Comparison of ENCODE assay signal across 8 mouse cellular contexts in the genomic region with DNA sequence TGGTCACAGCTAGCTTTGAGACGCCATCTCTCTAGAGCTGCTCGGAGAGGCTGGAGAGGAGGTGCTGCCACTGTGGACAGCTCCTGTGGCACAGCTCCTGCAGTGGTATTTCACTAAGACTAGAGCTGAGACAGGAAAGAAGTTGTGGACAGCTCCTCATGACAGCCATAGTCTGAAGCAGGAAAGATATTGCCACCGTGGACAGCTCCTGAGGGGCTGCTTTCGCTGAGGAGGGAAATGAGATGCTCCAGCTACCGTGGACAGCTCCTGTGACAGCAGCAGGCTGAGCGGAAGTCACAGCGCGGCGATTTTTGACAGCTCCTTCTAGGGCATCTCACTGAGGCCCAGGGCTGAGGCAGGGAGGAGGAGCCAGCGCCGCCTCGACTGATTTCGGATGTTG. TPM values are rescaled to one million over a fixed set of nuclear protein-coding genes. Genes with fewer than 3 reads are reported as not detected.
DNase-seq lines count a peak whose midpoint lies in the region; ATAC-seq and TF ChIP-seq lines count a peak whose summit lies in the region.

No protein-coding gene starts in this region.

- DNase-seq in cerebellum, postnatal 10 days: peak; percentile 43 to 57
- DNase-seq in cerebellum, adult 18-20 months: no peak
- DNase-seq in brain, adult 2 months (ENCODE audit: low read depth, low spot score): peak; percentile 45
- DNase-seq in gastrocnemius, postnatal 14 days: peak; percentile 82
- DNase-seq in liver: peak; percentile 77
- DNase-seq in midbrain, postnatal 0 days (ENCODE audit: low spot score): peak; percentile 80

- H3K36me3 ChIP-seq in hindbrain, embryonic 16.5 days (ENCODE audit: control insufficient read depth, insufficient read depth, low read length): no peaks in the 10 kb centered on the region
- no peaks in the 10 kb centered on the region for H3K36me3 ChIP-seq in midbrain, postnatal 0 days (ENCODE audit: insufficient read depth, low read length)
- no peaks in the 10 kb centered on the region for H3K36me3 ChIP-seq in stomach, embryonic 14.5 days (ENCODE audit: control insufficient read depth, insufficient read depth, low read length)

- no peaks in the 10 kb centered on the region for H3K9me3 ChIP-seq in hindbrain, embryonic 16.5 days (ENCODE audit: control insufficient read depth, low read length)
- H3K9me3 ChIP-seq in midbrain, postnatal 0 days (ENCODE audit: low read length): no peaks in the 10 kb centered on the region
- H3K9me3 ChIP-seq in stomach, embryonic 14.5 days (ENCODE audit: control insufficient read depth, low read depth, low read length): no peaks in the 10 kb centered on the region

- H3K4me1 ChIP-seq in hindbrain, embryonic 16.5 days (ENCODE audit: control insufficient read depth, insufficient read depth, low read depth, low read length): peaks cover 4% of the 10 kb centered on the region
- H3K4me1 ChIP-seq in midbrain, postnatal 0 days (ENCODE audit: insufficient read depth, low read length): no peaks in the 10 kb centered on the region
- H3K4me1 ChIP-seq in stomach, embryonic 14.5 days (ENCODE audit: control insufficient read depth, insufficient read depth, low read length): no peaks in the 10 kb centered on the region

- TF ChIP-seq CTCF in midbrain, postnatal 0 days (IDR thresholded peaks at IDR 0.05): no peak

- peak overlapping the region; percentile 49 for H3K4me2 ChIP-seq in hindbrain, embryonic 16.5 days (ENCODE audit: low read length)
- H3K4me2 ChIP-seq in midbrain, postnatal 0 days (ENCODE audit: low read depth, low read length, poor library complexity, severe bottlenecking): peak overlapping the region; percentile 44
- peak overlapping the region; percentile 27; the same call in 1 of the 2 replicates for H3K4me2 ChIP-seq in stomach, embryonic 14.5 days (replicated peaks; ENCODE audit: low read depth, low read length)

- intact Hi-C loops in gastrocnemius, postnatal 14 days (cut with DNase I; ENCODE audit: low total_unique reads): no loop called here

- peak overlapping the region; percentile 28 for H3K4me3 ChIP-seq in hindbrain, embryonic 16.5 days (ENCODE audit: low read length)
- H3K4me3 ChIP-seq in midbrain, postnatal 0 days (ENCODE audit: low read depth, low read length): peak overlapping the region; percentile 23
- H3K4me3 ChIP-seq in stomach, embryonic 14.5 days (ENCODE audit: low read depth, low read length): no peak overlapping the region

- peak overlapping the region; percentile 33; the same call in 1 of the 2 replicates for H3K9ac ChIP-seq in hindbrain, embryonic 16.5 days (ENCODE audit: low read depth, low read length)
- no peak overlapping the region for H3K9ac ChIP-seq in midbrain, postnatal 0 days (replicated peaks; ENCODE audit: low read length, poor library complexity, severe bottlenecking)
- H3K9ac ChIP-seq in stomach, embryonic 14.5 days (replicated peaks; ENCODE audit: low read depth, low read length): no peak overlapping the region

- no peaks in the 10 kb centered on the region for H3K27me3 ChIP-seq in hindbrain, embryonic 16.5 days (replicated peaks; ENCODE audit: control insufficient read depth, insufficient read depth, low read length)
- H3K27me3 ChIP-seq in midbrain, postnatal 0 days (ENCODE audit: insufficient read depth, low read length): peaks cover 7% of the 10 kb centered on the region; the same call in 1 of the 2 replicates
- H3K27me3 ChIP-seq in stomach, embryonic 14.5 days (ENCODE audit: control insufficient read depth, insufficient read depth, low read length): no peaks in the 10 kb centered on the region

- peak; percentile 89 for ATAC-seq in hindbrain, embryonic 16.5 days
- peak; percentile 47; the same call in 1 of the 2 replicates for ATAC-seq in midbrain, postnatal 0 days (ENCODE audit: low FRiP score)
- ATAC-seq in stomach, embryonic 14.5 days (ENCODE audit: insufficient number of reproducible peaks, insufficient read depth, low FRiP score, low read depth): peak; percentile 91

- no peak overlapping the region for H3K27ac ChIP-seq in hindbrain, embryonic 16.5 days (ENCODE audit: low read depth, low read length)
- H3K27ac ChIP-seq in midbrain, postnatal 0 days (ENCODE audit: low read depth, low read length): no peak overlapping the region
- no peak overlapping the region for H3K27ac ChIP-seq in stomach, embryonic 14.5 days (ENCODE audit: low read length)

- WGBS in hindbrain, embryonic 16.5 days: 6% methylated on average over 13 of the region's 13 CpGs
- WGBS in midbrain, postnatal 0 days: 7% methylated on average over 13 of the region's 13 CpGs
- 4% methylated on average over 13 of the region's 13 CpGs for WGBS in stomach, embryonic 14.5 days

RNA-seq across cellular contexts. Expression of a gene that starts 15.4 kb away (rescaled TPM):
- 10 to 100 TPM in 1 of 2 experiments, 1 to 10 TPM in 1; 8.8 to 12.2 TPM for total RNA-seq in gastrocnemius, postnatal 14 days (2021)
- polyA plus RNA-seq in hindbrain, embryonic 16.5 days (2015; fragmentation: Nextera tagmentation; extraction: Ambion mirVana): 68.7 and 72.4 TPM in 2 replicates
- 29.2 and 39.1 TPM in 2 replicates for total RNA-seq in midbrain, postnatal 0 days (2014; rRNA removed)
- polyA plus RNA-seq in midbrain, postnatal 0 days (2015; fragmentation: Nextera tagmentation; extraction: Ambion mirVana): 59.6 and 63.0 TPM in 2 replicates
- 46.7 and 49.7 TPM in 2 replicates for polyA plus RNA-seq in stomach, embryonic 14.5 days (2014; fragmentation: Nextera tagmentation; extraction: Ambion mirVana)

RNA-seq across cellular contexts. Expression of a gene that starts 26.4 kb away (rescaled TPM):
- total RNA-seq in gastrocnemius, postnatal 14 days (2021): not detected
- 0.36 and 0.48 TPM in 2 replicates for polyA plus RNA-seq in hindbrain, embryonic 16.5 days (2015; fragmentation: Nextera tagmentation; extraction: Ambion mirVana)
- total RNA-seq in midbrain, postnatal 0 days (2014; rRNA removed): 0.76 and 2.7 TPM in 2 replicates
- polyA plus RNA-seq in midbrain, postnatal 0 days (2015; fragmentation: Nextera tagmentation; extraction: Ambion mirVana): 0.26 and 0.29 TPM in 2 replicates
- not detected in 2 replicates for polyA plus RNA-seq in stomach, embryonic 14.5 days (2014; fragmentation: Nextera tagmentation; extraction: Ambion mirVana)

RNA-seq across cellular contexts. Expression of a gene that starts 54.8 kb away (rescaled TPM):
- 10 to 100 TPM; 12.2 to 13.4 TPM for total RNA-seq in gastrocnemius, postnatal 14 days (2021)
- 5.2 and 5.4 TPM in 2 replicates for polyA plus RNA-seq in hindbrain, embryonic 16.5 days (2015; fragmentation: Nextera tagmentation; extraction: Ambion mirVana)
- 8.5 and 9.7 TPM in 2 replicates for total RNA-seq in midbrain, postnatal 0 days (2014; rRNA removed)
- 3.7 and 4.7 TPM in 2 replicates for polyA plus RNA-seq in midbrain, postnatal 0 days (2015; fragmentation: Nextera tagmentation; extraction: Ambion mirVana)
- polyA plus RNA-seq in stomach, embryonic 14.5 days (2014; fragmentation: Nextera tagmentation; extraction: Ambion mirVana): 13.2 and 15.0 TPM in 2 replicates

RNA-seq across cellular contexts. Expression of a gene that starts 54.9 kb away (rescaled TPM):
- 10 to 100 TPM; 10.5 to 11.4 TPM for total RNA-seq in gastrocnemius, postnatal 14 days (2021)
- 25.4 and 28.5 TPM in 2 replicates for polyA plus RNA-seq in hindbrain, embryonic 16.5 days (2015; fragmentation: Nextera tagmentation; extraction: Ambion mirVana)
- 15.6 and 19.2 TPM in 2 replicates for total RNA-seq in midbrain, postnatal 0 days (2014; rRNA removed)
- polyA plus RNA-seq in midbrain, postnatal 0 days (2015; fragmentation: Nextera tagmentation; extraction: Ambion mirVana): 24.4 and 25.2 TPM in 2 replicates
- polyA plus RNA-seq in stomach, embryonic 14.5 days (2014; fragmentation: Nextera tagmentation; extraction: Ambion mirVana): 15.6 and 17.8 TPM in 2 replicates

Comparison
In these comparisons a context has a peak if more than half of its experiments do, and no peak if none do; other contexts are left out.
1. DNase-seq: peak in cerebellum, postnatal 10 days (2 of 2), brain, adult 2 months (single experiment), gastrocnemius, postnatal 14 days (single experiment), liver (single experiment) and midbrain, postnatal 0 days (single experiment); none in cerebellum, adult 18-20 months (0 of 2).
2. Peak in every context shown above with its lines, with median percentiles within 50 percentile points of each other: ATAC-seq and H3K4me2 ChIP-seq.